Mouse (Mus musculus) kidney, embryonic 14.5 days (tissue): ENCODE data around the gene Mospd1. TPM values are rescaled to one million over a fixed set of nuclear protein-coding genes. Genes with fewer than 3 reads are reported as not detected.

Source experiments
- ATAC-seq: fragments of 200-750 bp; cut with Nextera tagmentation; 2 replicates; pipeline ENCODE4 v1.8.0; 2017; ENCODE audit warnings: moderate number of reproducible peaks, mild to moderate bottlenecking, moderate TSS enrichment, moderate library complexity; ENCODE audit not compliant: low FRiP score, low TSS enrichment
- H3K27ac ChIP-seq: fragments of 300-500 bp; sonication (generic); 2 replicates; pipeline ENCODE4 v1.5.1; 2014; ENCODE audit warnings: low read depth, mild to moderate bottlenecking, low read length, moderate library complexity, mixed read lengths
- H3K27me3 ChIP-seq: fragments of 300-500 bp; sonication (generic); 2 replicates; pipeline ENCODE4 v1.6.1; 2014; ENCODE audit warnings: mild to moderate bottlenecking, low read length; ENCODE audit not compliant: control insufficient read depth, insufficient read depth
- H3K36me3 ChIP-seq: fragments of 300-500 bp; sonication (generic); 2 replicates; pipeline ENCODE4 v1.6.1; 2014; ENCODE audit warnings: low read length, mixed read lengths; ENCODE audit not compliant: control insufficient read depth, insufficient read depth
- H3K4me1 ChIP-seq: fragments of 300-500 bp; sonication (generic); 2 replicates; pipeline ENCODE4 v1.6.1; 2014; ENCODE audit warnings: low read length, mixed read lengths; ENCODE audit not compliant: control insufficient read depth, insufficient read depth
- H3K4me2 ChIP-seq: fragments of 300-500 bp; sonication (generic); replicated peaks from 2 replicates; pipeline ENCODE4 v1.6.1; 2014; ENCODE audit warnings: low read depth, mild to moderate bottlenecking, low read length
- H3K4me3 ChIP-seq: fragments of 300-500 bp; sonication (generic); 2 replicates; pipeline ENCODE4 v1.5.1; 2014; ENCODE audit warnings: mild to moderate bottlenecking, low read length
- H3K9ac ChIP-seq: fragments of 300-500 bp; sonication (generic); 2 replicates; pipeline ENCODE4 v1.6.1; 2014; ENCODE audit warnings: low read depth, mild to moderate bottlenecking, low read length, moderate library complexity
- H3K9me3 ChIP-seq: fragments of 300-500 bp; sonication (generic); 2 replicates; pipeline ENCODE4 v1.6.1; 2016; ENCODE audit warnings: low read length; ENCODE audit not compliant: control insufficient read depth
- WGBS: fragments of 180-500 bp; shearing (Covaris S2); extraction: QIAGEN DNeasy Blood & Tissue Kit; methylation state at CpG from one replicate; pipeline ENCODE4 v1.1.7; 2014; 5-methylcytosine and 5-hydroxymethylcytosine counted together
- polyA plus RNA-seq: library from polyadenylated mRNA; unstranded; fragments of >200 nt; fragmentation: Nextera tagmentation; extraction: Ambion mirVana; gene quantifications from 2 replicates; pipeline ENCODE4 v1.2.1, GENCODE M21; 2014

Gene Mospd1
- polyA plus RNA-seq, 1 experiment from 2014 or later = 38.9 TPM

DNA sequence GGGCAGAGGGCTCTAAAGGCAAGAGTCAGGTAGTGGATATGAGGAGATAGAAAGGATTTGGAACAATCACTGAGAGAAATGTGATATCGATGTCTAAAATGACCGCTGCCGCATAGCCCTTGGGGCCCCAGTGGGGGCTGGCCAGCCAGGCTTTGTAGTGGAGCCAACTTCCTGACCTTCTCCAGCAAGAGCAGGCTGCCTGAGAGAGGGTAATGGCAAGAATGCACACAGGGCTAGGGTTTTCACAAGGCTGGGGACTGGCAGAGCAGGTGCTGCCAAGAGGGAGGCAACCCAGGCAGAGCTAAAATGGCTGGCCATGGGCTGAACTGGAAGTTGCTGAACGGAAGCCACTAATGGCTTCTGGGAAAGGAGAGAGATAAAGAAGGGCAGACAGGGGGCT is 49.2 kb downstream of the Mospd1 start:
- WGBS = 44% methylated on average over 4 of the region's 4 CpGs
- H3K27me3 ChIP-seq = no peaks in the 10 kb centered on the region
- no peak overlapping the region for H3K27ac ChIP-seq
- H3K9me3 ChIP-seq = no peaks in the 10 kb centered on the region
- H3K36me3 ChIP-seq = no peaks in the 10 kb centered on the region
- no peak for ATAC-seq
- no peak overlapping the region for H3K4me2 ChIP-seq
- no peak overlapping the region for H3K4me3 ChIP-seq
- H3K4me1 ChIP-seq = no peaks in the 10 kb centered on the region
- no peak overlapping the region for H3K9ac ChIP-seq

DNA sequence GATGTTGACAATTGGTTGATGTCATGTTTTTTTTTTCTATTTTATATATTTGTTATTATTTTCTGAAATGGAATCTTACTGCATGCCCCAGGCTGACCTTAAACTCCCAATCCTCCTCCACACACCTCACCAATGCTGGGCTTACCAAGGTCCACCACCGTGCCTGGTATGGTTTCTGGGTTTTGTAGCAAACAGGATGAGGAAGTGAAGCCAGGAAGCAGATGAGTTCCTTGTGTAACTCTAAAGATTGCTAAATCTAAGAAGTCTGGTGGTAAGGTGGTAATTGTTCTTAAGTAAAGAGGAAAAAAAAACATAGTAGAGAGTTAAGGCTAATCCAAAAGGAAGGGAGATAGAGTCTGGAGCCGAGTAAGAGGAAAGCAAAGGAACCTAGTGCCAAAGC is 49.7 kb downstream of the Mospd1 start:
- WGBS = 47% methylated on average over 2 of the region's 2 CpGs
- Histone ChIP-seq H3K9ac (no peak overlapping the region), H3K27ac (no peak overlapping the region), H3K9me3 (no peaks in the 10 kb centered on the region), H3K27me3 (no peaks in the 10 kb centered on the region), H3K36me3 (no peaks in the 10 kb centered on the region), H3K4me2 (no peak overlapping the region), H3K4me1 (no peaks in the 10 kb centered on the region), H3K4me3 (no peak overlapping the region)
- no peak for ATAC-seq

Other genes with a start within 250 kb of the Mospd1 start
- 5.4 and 6.0 TPM in 2 replicates for gene Plac1, start 130.4 kb downstream of the Mospd1 start, polyA plus RNA-seq
- gene Fam122b, start 100.7 kb downstream of the Mospd1 start, polyA plus RNA-seq = 7.6 and 10.5 TPM in 2 replicates
- not detected in 2 replicates for gene Fam122c, start 97.1 kb downstream of the Mospd1 start, polyA plus RNA-seq
- not detected in 2 replicates for gene Etd, start 64.4 kb upstream of the Mospd1 start, polyA plus RNA-seq
- gene Rtl8c, start 237.5 kb upstream of the Mospd1 start, polyA plus RNA-seq = 58.7 and 71.4 TPM in 2 replicates
- gene Gm14597, start 238.5 kb upstream of the Mospd1 start, polyA plus RNA-seq = not detected in 2 replicates